Mouse (Mus musculus) lung, embryonic 15.5 days (tissue): ENCODE measurements around the gene Mrpl53. TPM values are rescaled to one million over a fixed set of nuclear protein-coding genes. Genes with fewer than 3 reads are reported as not detected.

Experiments used
- ATAC-seq: fragments of 200-750 bp; cut with Nextera tagmentation; 2 replicates; pipeline ENCODE4 v1.8.0; 2017; ENCODE audit warnings: moderate number of reproducible peaks, borderline replicate concordance; ENCODE audit not compliant: low FRiP score, low TSS enrichment; ENCODE audit errors: extremely low read depth
- H3K27ac ChIP-seq: fragments of 300-500 bp; sonication (generic); 2 replicates; pipeline ENCODE4 v1.5.1; 2015; ENCODE audit warnings: moderate library complexity, mild to moderate bottlenecking, inconsistent platforms
- H3K27me3 ChIP-seq: fragments of 300-500 bp; sonication (generic); 2 replicates; pipeline ENCODE4 v1.6.1; 2015; ENCODE audit warnings: inconsistent platforms
- H3K36me3 ChIP-seq: fragments of 300-500 bp; sonication (generic); 2 replicates; pipeline ENCODE4 v1.6.1; 2015; ENCODE audit warnings: inconsistent platforms
- H3K4me1 ChIP-seq: fragments of 300-500 bp; sonication (generic); 2 replicates; pipeline ENCODE4 v1.6.1; 2015; ENCODE audit warnings: inconsistent platforms
- H3K4me2 ChIP-seq: fragments of 300-500 bp; sonication (generic); 2 replicates; pipeline ENCODE4 v1.6.1; 2015; ENCODE audit warnings: inconsistent platforms, mild to moderate bottlenecking, moderate library complexity
- H3K4me3 ChIP-seq: fragments of 300-500 bp; sonication (generic); 2 replicates; pipeline ENCODE4 v1.5.1; 2015; ENCODE audit warnings: mild to moderate bottlenecking, inconsistent platforms
- H3K9ac ChIP-seq: fragments of 300-500 bp; sonication (generic); 2 replicates; pipeline ENCODE4 v1.6.1; 2015; ENCODE audit warnings: inconsistent platforms
- H3K9me3 ChIP-seq: fragments of 300-500 bp; sonication (generic); 2 replicates; pipeline ENCODE4 v1.6.1; 2016; ENCODE audit warnings: inconsistent platforms
- WGBS: fragments of 180-500 bp; shearing (Covaris S2); methylation state at CpG from one replicate; pipeline ENCODE4 v1.1.7; 2015; 5-methylcytosine and 5-hydroxymethylcytosine counted together
- polyA plus RNA-seq: library from polyadenylated mRNA; unstranded; fragments of >200 nt; fragmentation: Nextera tagmentation; extraction: Ambion mirVana; gene quantifications from 2 replicates; pipeline ENCODE4 v1.2.1, GENCODE M21; 2015

Mrpl53 gene
- polyA plus RNA-seq, 1 experiment from 2014 or later: 128 TPM

DNA sequence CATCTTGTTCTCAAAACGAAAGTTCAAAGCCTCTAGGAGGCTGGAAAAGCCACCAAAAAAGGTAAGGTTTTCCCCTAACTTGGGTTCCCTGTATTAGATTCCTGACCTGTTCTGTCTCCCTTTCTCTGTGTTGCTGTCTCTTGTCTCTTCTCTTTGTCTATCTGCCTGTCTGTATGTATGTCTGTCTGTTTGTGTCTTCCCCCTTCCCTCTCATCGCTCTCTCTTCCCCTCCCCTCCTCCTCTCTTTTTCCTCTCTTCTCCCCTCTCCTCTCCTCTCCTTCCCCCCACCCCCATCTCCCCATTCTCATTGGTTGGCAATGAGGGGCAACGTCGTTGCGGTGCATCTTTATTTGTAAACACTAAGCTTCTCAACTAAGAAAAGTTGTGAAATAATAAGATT, 16.5 kb downstream of the Mrpl53 start, which contains the start of gene Ino80b:
Gene Ino80b (minus strand): TSS at position 101 of the 400 bp plus-strand sequence.
- Histone ChIP-seq H3K9me3 (no peaks in the 10 kb centered on the region), H3K27me3 (no peaks in the 10 kb centered on the region), H3K36me3 (no peaks in the 10 kb centered on the region), H3K27ac (peak within 1 kb of the TSS; percentile 60), H3K4me2 (peak within 1 kb of the TSS; percentile 94), H3K4me1 (peaks cover 33% of the 10 kb centered on the region), H3K9ac (peak within 1 kb of the TSS; percentile 65), H3K4me3 (peak within 1 kb of the TSS; percentile 68)
- ATAC-seq: no peak
- 17% methylated on average over 5 of the region's 5 CpGs for WGBS

DNA sequence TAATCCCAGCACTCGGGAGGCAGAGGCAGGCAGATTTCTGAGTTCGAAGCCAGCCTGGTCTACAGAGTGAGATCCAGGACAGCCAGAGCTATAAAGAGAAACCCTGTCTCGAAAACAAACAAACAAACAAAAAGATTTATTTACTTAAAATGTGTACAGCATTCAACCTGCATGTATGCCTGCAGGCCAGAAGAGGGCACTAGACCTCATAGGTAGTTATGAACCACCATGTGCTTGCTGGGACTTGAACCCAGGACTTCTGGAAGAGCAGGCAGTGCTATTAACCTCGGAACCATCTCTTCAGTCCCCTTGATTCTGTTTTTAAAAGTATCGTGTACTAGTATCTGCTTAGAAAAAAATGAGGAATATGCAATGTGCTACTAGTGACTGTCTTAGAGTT, 18.6 kb downstream of the Mrpl53 start:
- Histone ChIP-seq H3K4me1 (peaks cover 34% of the 10 kb centered on the region), H3K36me3 (no peaks in the 10 kb centered on the region), H3K9me3 (no peaks in the 10 kb centered on the region), H3K4me3 (no peak overlapping the region), H3K27me3 (no peaks in the 10 kb centered on the region), H3K9ac (no peak overlapping the region), H3K27ac (no peak overlapping the region), H3K4me2 (no peak overlapping the region)
- no peak for ATAC-seq
- 91% methylated on average over 5 of the region's 5 CpGs for WGBS

GRCm38 (mm10) chr6:83131469-83132034, 22.7 kb downstream of the Mrpl53 start:
- no peak overlapping the region for H3K4me3 ChIP-seq
- no peaks in the 10 kb centered on the region for H3K9me3 ChIP-seq
- H3K27ac ChIP-seq: peak overlapping the region; percentile 74
- H3K27me3 ChIP-seq: no peaks in the 10 kb centered on the region
- peak; percentile 39; the same call in 1 of the 2 replicates for ATAC-seq
- H3K4me1 ChIP-seq: peaks cover 30% of the 10 kb centered on the region
- H3K36me3 ChIP-seq: no peaks in the 10 kb centered on the region
- H3K9ac ChIP-seq: no peak overlapping the region
- H3K4me2 ChIP-seq: peak overlapping the region; percentile 24; the same call in 1 of the 2 replicates
- WGBS: 39% methylated on average over 6 of the region's 6 CpGs

DNA sequence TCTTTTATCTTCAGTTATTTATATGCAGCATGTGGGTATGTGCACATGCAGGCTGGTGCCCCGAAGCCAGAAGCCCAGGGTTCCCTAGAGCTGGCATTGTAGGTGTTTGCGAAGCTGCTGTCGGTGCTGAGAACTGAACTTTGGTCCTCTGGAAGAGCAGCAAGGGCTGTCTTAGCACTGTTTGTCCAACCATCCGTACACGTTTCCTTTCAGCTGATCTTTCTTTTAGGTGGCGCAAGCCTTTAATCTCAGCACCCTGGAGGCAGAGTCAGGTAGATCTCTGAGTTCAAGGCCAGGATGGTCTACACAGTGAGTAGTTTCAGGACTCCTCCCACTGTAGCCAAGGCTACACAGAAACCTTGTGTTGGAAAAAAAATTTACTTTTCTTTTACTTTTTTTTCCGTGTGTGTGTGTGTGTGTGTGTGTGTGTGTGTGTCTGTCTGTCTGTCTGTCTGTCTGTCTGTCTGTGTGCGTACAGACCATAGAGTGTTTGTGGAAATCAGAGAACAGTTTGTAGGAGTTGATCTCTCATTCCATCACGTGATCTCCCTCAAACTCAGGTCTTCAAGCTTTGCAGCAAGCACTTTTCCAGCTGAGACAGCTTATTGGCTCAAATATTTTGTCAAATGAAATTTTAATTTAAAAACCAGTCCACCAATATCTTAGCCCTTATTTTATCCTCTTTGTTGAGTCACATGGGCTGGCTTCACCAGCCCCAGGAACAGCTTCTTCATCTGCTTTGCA, 23.5 kb downstream of the Mrpl53 start:
- Histone ChIP-seq H3K4me1 (peaks cover 30% of the 10 kb centered on the region), H3K4me2 (no peak overlapping the region), H3K9ac (no peak overlapping the region), H3K27me3 (no peaks in the 10 kb centered on the region), H3K9me3 (no peaks in the 10 kb centered on the region), H3K27ac (peak overlapping the region; percentile 46), H3K4me3 (no peak overlapping the region), H3K36me3 (no peaks in the 10 kb centered on the region)
- WGBS: 68% methylated on average over 9 of the region's 9 CpGs
- ATAC-seq: no peak

DNA sequence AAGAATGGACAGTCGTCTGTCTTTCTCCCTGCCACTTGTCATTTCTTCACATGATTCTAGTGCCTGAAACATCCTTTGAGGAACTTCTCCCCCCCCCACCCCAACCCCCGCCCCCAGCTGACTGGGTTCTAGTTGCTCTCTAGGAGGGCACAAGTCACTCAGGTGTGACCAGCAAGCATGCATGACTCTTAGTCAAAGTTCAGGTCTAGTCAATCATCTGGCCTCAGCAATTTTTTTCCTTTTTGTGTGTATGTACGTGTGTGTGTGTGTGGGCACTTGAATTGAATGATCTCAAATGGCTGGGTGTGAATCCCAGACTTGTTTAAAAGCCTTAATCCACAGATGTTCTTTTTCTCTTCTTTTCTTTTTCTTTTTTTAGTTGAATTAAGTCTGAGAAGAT, 25.4 kb downstream of the Mrpl53 start:
- H3K4me3 ChIP-seq: no peak overlapping the region
- peaks cover 46% of the 10 kb centered on the region for H3K4me1 ChIP-seq
- ATAC-seq: no peak
- H3K36me3 ChIP-seq: no peaks in the 10 kb centered on the region
- no peaks in the 10 kb centered on the region for H3K9me3 ChIP-seq
- 64% methylated on average over 3 of the region's 3 CpGs for WGBS
- no peak overlapping the region for H3K4me2 ChIP-seq
- H3K9ac ChIP-seq: no peak overlapping the region
- H3K27me3 ChIP-seq: no peaks in the 10 kb centered on the region
- no peak overlapping the region for H3K27ac ChIP-seq

DNA sequence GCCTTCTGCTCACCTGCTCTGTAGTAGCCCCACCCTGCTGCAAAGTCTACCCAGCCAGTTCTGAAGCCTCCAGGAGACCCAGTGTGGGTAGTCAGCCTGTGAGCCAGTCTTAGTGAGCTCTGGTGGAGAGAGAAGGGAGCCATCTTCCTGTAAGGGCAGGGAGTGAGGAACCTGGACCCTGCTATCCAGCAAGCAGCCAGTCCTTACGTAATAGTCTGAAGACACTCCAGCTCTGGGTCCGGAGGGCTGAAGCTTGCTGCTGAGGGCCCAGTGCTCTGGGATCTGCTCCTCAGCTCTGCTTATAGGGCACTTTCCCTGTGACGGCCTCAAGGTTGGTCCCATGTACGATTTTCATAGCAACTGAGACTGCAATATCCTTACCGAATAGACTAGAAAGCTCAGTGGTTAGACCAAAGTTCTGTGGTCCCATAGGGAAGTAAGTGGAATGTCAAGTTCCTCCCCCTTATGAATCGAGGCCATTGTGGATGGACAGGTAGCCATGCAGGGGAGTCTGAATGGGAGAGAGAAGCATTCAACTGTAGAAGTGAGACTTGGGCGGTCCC, 26.2 kb downstream of the Mrpl53 start, which contains the start of gene Rtkn:
Gene Rtkn (plus strand): TSS at position 513 of the 563 bp plus-strand sequence.
- Histone ChIP-seq H3K4me2 (peak within 1 kb of the TSS; percentile 86), H3K27me3 (no peaks in the 10 kb centered on the region), H3K4me3 (peak within 1 kb of the TSS; percentile 59), H3K27ac (peak within 1 kb of the TSS; percentile 100), H3K9me3 (no peaks in the 10 kb centered on the region), H3K9ac (peak within 1 kb of the TSS; percentile 85), H3K4me1 (peaks cover 47% of the 10 kb centered on the region), H3K36me3 (no peaks in the 10 kb centered on the region)
- no peak for ATAC-seq
- 49% methylated on average over 7 of the region's 7 CpGs for WGBS

GRCm38 (mm10) chr6:83135571-83136161, 26.8 kb downstream of the Mrpl53 start:
- Histone ChIP-seq H3K4me2 (peak overlapping the region; percentile 86), H3K4me1 (peaks cover 47% of the 10 kb centered on the region), H3K9me3 (no peaks in the 10 kb centered on the region), H3K27me3 (no peaks in the 10 kb centered on the region), H3K27ac (peak overlapping the region; percentile 100), H3K4me3 (peak overlapping the region; percentile 59), H3K36me3 (no peaks in the 10 kb centered on the region), H3K9ac (peak overlapping the region; percentile 85)
- no peak for ATAC-seq
- WGBS: 2% methylated on average over 34 of the region's 37 CpGs

- peak overlapping the region; percentile 85 for H3K9ac ChIP-seq
- WGBS: 8% methylated on average over 5 of the region's 5 CpGs
- no peak for ATAC-seq
- H3K36me3 ChIP-seq: no peaks in the 10 kb centered on the region
- H3K4me1 ChIP-seq: peaks cover 40% of the 10 kb centered on the region
- no peaks in the 10 kb centered on the region for H3K9me3 ChIP-seq
- H3K27ac ChIP-seq: peak overlapping the region; percentile 100
- peak overlapping the region; percentile 86 for H3K4me2 ChIP-seq
- H3K4me3 ChIP-seq: peak overlapping the region; percentile 59
- no peaks in the 10 kb centered on the region for H3K27me3 ChIP-seq
Observed at GRCm38 (mm10) chr6:83136291-83136880, 27.5 kb downstream of the Mrpl53 start.

DNA sequence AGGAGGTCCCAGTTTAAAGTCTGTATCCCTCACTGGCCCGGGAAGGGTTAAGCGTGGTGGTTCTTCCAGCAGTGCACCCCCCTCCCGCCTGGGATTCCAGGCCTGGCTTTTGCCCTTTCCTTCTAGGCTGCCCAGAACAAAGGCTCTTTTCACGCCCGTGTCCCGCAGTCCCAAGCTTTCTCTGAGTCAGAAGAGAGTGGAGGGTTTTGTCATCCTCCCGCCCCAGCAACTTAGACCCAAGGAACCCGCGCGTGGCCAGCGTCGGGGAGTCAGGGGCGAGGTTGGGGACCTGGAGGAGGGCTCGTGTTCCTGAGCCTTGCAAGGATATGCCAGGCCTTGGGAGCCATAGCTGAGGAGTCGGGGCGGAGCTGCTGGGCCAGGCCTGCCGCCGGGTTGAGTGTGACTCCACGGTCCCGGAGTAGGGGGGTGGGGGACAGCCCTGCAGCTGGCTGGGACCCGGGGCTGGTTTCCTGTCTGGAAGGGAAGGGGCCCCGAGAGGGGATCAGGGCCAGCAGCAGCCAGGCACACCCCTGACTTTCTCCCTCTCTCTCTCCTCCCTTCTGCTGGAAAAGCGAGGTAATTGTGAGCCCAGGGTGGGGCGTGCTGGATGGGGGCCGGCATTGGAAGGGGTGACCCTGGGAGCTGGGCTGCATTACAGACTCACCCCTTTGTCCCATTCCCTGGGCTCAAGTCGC, 28.2 kb downstream of the Mrpl53 start:
- Histone ChIP-seq H3K27ac (peak overlapping the region; percentile 100), H3K9me3 (no peaks in the 10 kb centered on the region), H3K27me3 (no peaks in the 10 kb centered on the region), H3K4me3 (peak overlapping the region; percentile 59), H3K4me2 (peak overlapping the region; percentile 86), H3K4me1 (peaks cover 43% of the 10 kb centered on the region), H3K36me3 (no peaks in the 10 kb centered on the region), H3K9ac (peak overlapping the region; percentile 85)
- peak; percentile 85 for ATAC-seq
- under 1% methylated on average over 26 of the region's 26 CpGs for WGBS

DNA sequence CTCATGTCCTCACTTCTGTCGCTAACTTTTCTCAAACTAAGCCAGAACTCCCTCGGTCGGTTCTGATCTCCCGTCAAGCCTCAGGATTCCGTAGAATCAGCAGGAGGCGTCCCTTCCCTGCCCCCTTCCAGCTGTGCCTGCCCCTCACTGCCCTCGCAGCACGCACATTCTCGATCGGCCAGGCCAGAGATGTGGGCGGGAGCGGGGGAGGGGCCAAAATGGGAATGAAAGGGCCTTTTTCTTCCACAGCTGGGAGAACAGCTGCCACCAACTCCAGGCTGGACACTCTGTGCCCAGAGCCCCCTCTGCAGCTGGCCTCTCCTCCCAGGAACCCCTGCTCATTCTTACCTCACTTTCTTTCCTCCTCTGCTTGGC, 28.7 kb downstream of the Mrpl53 start:
- ATAC-seq: peak; percentile 87
- peaks cover 45% of the 10 kb centered on the region for H3K4me1 ChIP-seq
- peak overlapping the region; percentile 59 for H3K4me3 ChIP-seq
- peak overlapping the region; percentile 86 for H3K4me2 ChIP-seq
- H3K36me3 ChIP-seq: no peaks in the 10 kb centered on the region
- WGBS: 0% methylated on average over 12 of the region's 12 CpGs
- no peaks in the 10 kb centered on the region for H3K9me3 ChIP-seq
- peak overlapping the region; percentile 100 for H3K27ac ChIP-seq
- peak overlapping the region; percentile 85 for H3K9ac ChIP-seq
- no peaks in the 10 kb centered on the region for H3K27me3 ChIP-seq

GRCm38 (mm10) chr6:83138056-83138455, 29.2 kb downstream of the Mrpl53 start:
- no peaks in the 10 kb centered on the region for H3K9me3 ChIP-seq

More at GRCm38 (mm10) chr6:83138056-83138455, 29.2 kb downstream of the Mrpl53 start:
- H3K4me1 ChIP-seq: peaks cover 47% of the 10 kb centered on the region
- peak overlapping the region; percentile 100 for H3K27ac ChIP-seq
- peak overlapping the region; percentile 59 for H3K4me3 ChIP-seq
- peak overlapping the region; percentile 86 for H3K4me2 ChIP-seq
- no peaks in the 10 kb centered on the region for H3K36me3 ChIP-seq
- WGBS: 2% methylated on average over 11 of the region's 11 CpGs
- H3K27me3 ChIP-seq: no peaks in the 10 kb centered on the region
- peak; percentile 28; the same call in 1 of the 2 replicates for ATAC-seq
- peak overlapping the region; percentile 85 for H3K9ac ChIP-seq
